Mouse (Mus musculus) layer of hippocampus, adult 11-12 months (tissue): ENCODE data around the gene Col6a3.

ENCODE experiments used
- DNase-seq: peaks from one replicate; pipeline ENCODE4 v3.0.0; 2022; ENCODE audit warnings: low spot score

Gene Col6a3

GRCm38 (mm10) chr1:90723325-90723724 lies 120.4 kb downstream of the Col6a3 start:
- no peak for DNase-seq

GRCm38 (mm10) chr1:90722021-90722420 lies 121.8 kb downstream of the Col6a3 start:
- no peak for DNase-seq

GRCm38 (mm10) chr1:90720610-90721241 lies 123.0 kb downstream of the Col6a3 start:
- no peak for DNase-seq

GRCm38 (mm10) chr1:90718826-90719550 lies 124.8 kb downstream of the Col6a3 start:
- DNase-seq: no peak

GRCm38 (mm10) chr1:90716258-90716657 lies 127.5 kb downstream of the Col6a3 start:
- DNase-seq: no peak
